Mouse (Mus musculus) left cerebral cortex, postnatal 14 days (tissue): ENCODE results near the gene Uchl5. TPM values are rescaled to one million over a fixed set of nuclear protein-coding genes. Genes with fewer than 3 reads are reported as not detected.

ENCODE experiments used
- DNase-seq, 2 experiments: peaks; one replicate each; pipeline ENCODE4 v3.0.0; 2021 to 2022; ENCODE audit warnings: low spot score in 2 of 2, mixed read lengths in 1 of 2
- intact Hi-C: fragments of 180-260 bp; cut with DNase I; formaldehyde crosslinking; loops from one replicate; pipeline ENCODE4 v1.15.1; 2025
- long read RNA-seq, 2 experiments: library from polyadenylated mRNA; stranded (forward); transcript quantifications; one replicate each; pipeline ENCODE4 v2.0.0; 2021
- total RNA-seq, 2 experiments: library from RNA; stranded (reverse); gene quantifications; 2 replicates each; pipeline ENCODE4 v1.2.3; 2021

The Uchl5 gene
- 10 to 100 TPM; 35.5 to 36.2 TPM for total RNA-seq
- long read RNA-seq, experiment 1, transcript Uchl5-201 (11 exons, 1,845 nt) = minor isoform, 45 of 105 reads
- long read RNA-seq, experiment 1, transcript Uchl5-206 (11 exons, 1,696 nt) = major isoform, 46 of 105 reads
- long read RNA-seq, experiment 1, partial matches to known transcripts = 1 of 105 reads
- long read RNA-seq, experiment 1, other reads (novel, unspliced or antisense) = 13 of 105 reads
- long read RNA-seq, experiment 2, transcript Uchl5-206 (11 exons, 1,696 nt) = major isoform, 46 of 83 reads
- long read RNA-seq, experiment 2, transcript Uchl5-201 (11 exons, 1,845 nt) = minor isoform, 27 of 83 reads
- long read RNA-seq, experiment 2, partial matches to known transcripts = 1 of 83 reads
- long read RNA-seq, experiment 2, other reads (novel, unspliced or antisense) = 9 of 83 reads

- intact Hi-C loops = no loop called here
- peak; percentile 96 to 99 for DNase-seq
Measured at GRCm38 (mm10) chr1:143776446-143777411, at the start of gene Uchl5, which contains the start of gene Trove2. Uchl5 (plus strand) TSS chr1:143777272. Trove2 (minus strand) TSS chr1:143777068.

GRCm38 (mm10) chr1:143727701-143728445, 49.2 kb upstream of the Uchl5 start:
- no peak for DNase-seq
- intact Hi-C loops = no loop called here

GRCm38 (mm10) chr1:143730899-143731298, 46.2 kb upstream of the Uchl5 start:
- DNase-seq = peak in 1 of 2 experiments; percentile 33
- intact Hi-C loops = no loop called here

- no peak for DNase-seq
- intact Hi-C loops = no loop called here
Measured at GRCm38 (mm10) chr1:143731691-143732090, 45.4 kb upstream of the Uchl5 start.

GRCm38 (mm10) chr1:143733914-143734410, 43.1 kb upstream of the Uchl5 start:
- intact Hi-C loops = no loop called here
- DNase-seq = no peak

GRCm38 (mm10) chr1:143738811-143739210, 38.3 kb upstream of the Uchl5 start:
- DNase-seq = no peak
- intact Hi-C loops = loop anchor here (1.0 kb wide), 1 partner anchor 37 kb away; the partner anchor contains the start of gene Cdc73

GRCm38 (mm10) chr1:143739361-143740350, 37.4 kb upstream of the Uchl5 start:
- peak; percentile 91 to 92 for DNase-seq
- intact Hi-C loops = loop anchor here (1.0 kb wide), 1 partner anchor 37 kb away; the partner anchor contains the start of gene Cdc73

- DNase-seq = peak in 1 of 2 experiments; percentile 20
- intact Hi-C loops = no loop called here
Measured at GRCm38 (mm10) chr1:143740581-143740980, 36.5 kb upstream of the Uchl5 start.

- intact Hi-C loops = no loop called here
- no peak for DNase-seq
Measured at GRCm38 (mm10) chr1:143741331-143741730, 35.7 kb upstream of the Uchl5 start.

GRCm38 (mm10) chr1:143742186-143742585, 34.9 kb upstream of the Uchl5 start:
- intact Hi-C loops = no loop called here
- no peak for DNase-seq

- intact Hi-C loops = no loop called here
- DNase-seq = no peak
Measured at GRCm38 (mm10) chr1:143745871-143746270, 31.2 kb upstream of the Uchl5 start.

GRCm38 (mm10) chr1:143762159-143762558, 14.9 kb upstream of the Uchl5 start:
- DNase-seq = no peak
- intact Hi-C loops = no loop called here

GRCm38 (mm10) chr1:143764443-143764842, 12.6 kb upstream of the Uchl5 start:
- intact Hi-C loops = no loop called here

GRCm38 (mm10) chr1:143765801-143766200, 11.3 kb upstream of the Uchl5 start:
- no peak for DNase-seq
- intact Hi-C loops = no loop called here

More at GRCm38 (mm10) chr1:143764443-143764842, 12.6 kb upstream of the Uchl5 start:
- DNase-seq = peak in 1 of 2 experiments; percentile 28

GRCm38 (mm10) chr1:143766238-143766637, 10.8 kb upstream of the Uchl5 start:
- intact Hi-C loops = no loop called here
- DNase-seq = no peak

- intact Hi-C loops = no loop called here
- no peak for DNase-seq
Measured at GRCm38 (mm10) chr1:143770444-143771109, 6.5 kb upstream of the Uchl5 start.

- intact Hi-C loops = no loop called here
- no peak for DNase-seq
Measured at GRCm38 (mm10) chr1:143773082-143773481, 4.0 kb upstream of the Uchl5 start.
